Mouse (Mus musculus) liver, adult 2 months (tissue): ENCODE results near the gene Qrfp. TPM values are rescaled to one million over a fixed set of nuclear protein-coding genes. Genes with fewer than 3 reads are reported as not detected.

Source experiments
- DNase-seq: peaks from one replicate; pipeline ENCODE4 v3.0.0-alpha.2; 2011; ENCODE audit warnings: low read depth, low spot score; ENCODE audit errors: extremely low read depth
- H3K27ac ChIP-seq: fragments of 200-500 bp; replicated peaks from 2 replicates; pipeline ENCODE4 v1.5.1; 2012; ENCODE audit warnings: low read depth, mild to moderate bottlenecking, control low read depth, inconsistent platforms, low read length; ENCODE audit not compliant: insufficient read depth
- H3K27me3 ChIP-seq: fragments of 200-500 bp; 2 replicates; pipeline ENCODE4 v1.6.1; 2012; ENCODE audit warnings: mild to moderate bottlenecking, moderate library complexity, low read length, inconsistent platforms; ENCODE audit not compliant: control insufficient read depth, insufficient read depth
- H3K36me3 ChIP-seq: fragments of 200-500 bp; 2 replicates; pipeline ENCODE4 v1.6.1; 2012; ENCODE audit warnings: low read length, inconsistent platforms; ENCODE audit not compliant: control insufficient read depth, insufficient read depth
- H3K4me1 ChIP-seq: fragments of 200-500 bp; 2 replicates; pipeline ENCODE4 v1.6.1; 2011; ENCODE audit warnings: low read length; ENCODE audit not compliant: control insufficient read depth, insufficient read depth
- H3K4me3 ChIP-seq: fragments of 200-500 bp; 2 replicates; pipeline ENCODE4 v1.5.1; 2011; ENCODE audit warnings: low read depth, mild to moderate bottlenecking, control low read depth, low read length, moderate library complexity; ENCODE audit not compliant: insufficient read depth
- H3K79me2 ChIP-seq: fragments of 200-500 bp; 2 replicates; pipeline ENCODE4 v1.6.1; 2012; ENCODE audit warnings: inconsistent platforms, mild to moderate bottlenecking, low read length, moderate library complexity; ENCODE audit not compliant: control insufficient read depth, insufficient read depth
- H3K9ac ChIP-seq: fragments of 200-500 bp; 2 replicates; pipeline ENCODE4 v1.6.1; 2012; ENCODE audit warnings: low read depth, mild to moderate bottlenecking, control low read depth, inconsistent platforms, low read length
- CTCF ChIP-seq: fragments of 200-500 bp; IDR thresholded peaks from 2 replicates; pipeline ENCODE4 v1.5.1; 2011; ENCODE audit warnings: low read depth, low read length, control low read depth
- POLR2A ChIP-seq: fragments of 200-500 bp; IDR thresholded peaks from 2 replicates; pipeline ENCODE4 v1.6.1; 2011; ENCODE audit warnings: low read length, control low read depth; ENCODE audit not compliant: insufficient read depth; ENCODE audit errors: extremely low read depth
- WGBS: fragments of 180-500 bp; shearing (Covaris S2); methylation state at CpG from one replicate; pipeline ENCODE4 v1.1.7; 2018; 5-methylcytosine and 5-hydroxymethylcytosine counted together
- polyA plus RNA-seq: library from polyadenylated mRNA; depleted of rRNA; stranded (reverse); fragments of >200 nt; gene quantifications from 2 replicates; pipeline ENCODE4 v1.2.3, GENCODE M21; 2012; rRNA removed
- total RNA-seq: library from RNA; depleted of rRNA; stranded (reverse); fragments of >200 nt; gene quantifications from 2 replicates; pipeline ENCODE4 v1.2.3, GENCODE M21; 2014; rRNA removed

Gene Qrfp
- total RNA-seq (not detected in 2 replicates), polyA plus RNA-seq (not detected in 2 replicates)

DNA sequence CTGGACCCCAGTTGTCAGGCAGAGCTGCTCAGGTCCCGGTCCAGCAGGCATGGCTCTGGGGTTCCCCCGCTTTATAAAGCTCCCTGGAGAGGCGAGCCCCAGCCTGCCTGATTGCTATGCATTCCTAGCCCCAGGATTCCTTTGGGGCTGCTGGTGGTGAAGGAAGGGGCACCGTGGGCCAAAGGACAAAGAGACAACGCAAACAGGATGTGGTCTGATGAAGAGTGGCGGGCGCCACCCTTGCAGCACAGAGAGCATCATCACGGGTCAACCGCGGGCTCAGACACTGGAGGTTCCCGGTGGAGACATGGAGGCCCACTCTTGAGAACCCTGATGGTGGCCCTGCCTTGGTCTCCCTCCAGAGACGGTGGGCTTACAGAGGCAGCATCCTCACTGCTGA is at the start of gene Qrfp:
TSS of gene Qrfp (minus strand) at position 137 of the 400 bp plus-strand sequence.
- no peaks in the 10 kb centered on the region for H3K79me2 ChIP-seq
- DNase-seq, result no peak
- 56% methylated on average over 12 of the region's 12 CpGs for WGBS
- H3K27ac ChIP-seq, result no peak within 1 kb of the TSS
- no peak for TF ChIP-seq CTCF
- no peak for TF ChIP-seq POLR2A
- H3K4me3 ChIP-seq, result no peak within 1 kb of the TSS
- H3K36me3 ChIP-seq, result no peaks in the 10 kb centered on the region
- H3K27me3 ChIP-seq, result no peaks in the 10 kb centered on the region
- H3K4me1 ChIP-seq, result no peaks in the 10 kb centered on the region
- H3K9ac ChIP-seq, result no peak within 1 kb of the TSS

DNA sequence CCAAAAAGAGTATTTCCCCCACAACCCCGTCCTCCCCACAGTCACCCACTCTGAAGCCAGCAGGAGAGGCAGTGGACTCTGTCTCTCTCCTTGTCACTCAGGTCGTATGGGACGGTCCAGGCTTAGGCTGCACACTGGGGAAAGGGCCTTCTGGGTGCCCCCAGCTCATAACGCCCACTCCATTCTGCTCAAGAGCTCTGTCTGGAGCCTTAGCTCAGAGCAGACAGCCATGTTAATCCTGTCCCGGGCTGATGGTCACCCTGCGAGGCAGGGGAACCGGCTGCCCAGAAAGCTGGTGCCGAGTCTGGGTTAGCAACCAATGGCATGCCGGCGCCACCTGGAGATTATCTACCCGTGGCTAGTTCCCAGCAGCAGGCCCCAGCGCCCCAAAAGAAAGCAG is 48.1 kb upstream of the Qrfp start:
- no peak overlapping the region for H3K27ac ChIP-seq
- H3K9ac ChIP-seq, result no peak overlapping the region
- H3K36me3 ChIP-seq, result no peaks in the 10 kb centered on the region
- no peak for DNase-seq
- H3K27me3 ChIP-seq, result no peaks in the 10 kb centered on the region; the same call in 1 of the 2 replicates
- H3K79me2 ChIP-seq, result no peaks in the 10 kb centered on the region
- 69% methylated on average over 12 of the region's 12 CpGs for WGBS
- no peak overlapping the region for H3K4me3 ChIP-seq
- TF ChIP-seq CTCF, result no peak
- no peaks in the 10 kb centered on the region for H3K4me1 ChIP-seq

DNA sequence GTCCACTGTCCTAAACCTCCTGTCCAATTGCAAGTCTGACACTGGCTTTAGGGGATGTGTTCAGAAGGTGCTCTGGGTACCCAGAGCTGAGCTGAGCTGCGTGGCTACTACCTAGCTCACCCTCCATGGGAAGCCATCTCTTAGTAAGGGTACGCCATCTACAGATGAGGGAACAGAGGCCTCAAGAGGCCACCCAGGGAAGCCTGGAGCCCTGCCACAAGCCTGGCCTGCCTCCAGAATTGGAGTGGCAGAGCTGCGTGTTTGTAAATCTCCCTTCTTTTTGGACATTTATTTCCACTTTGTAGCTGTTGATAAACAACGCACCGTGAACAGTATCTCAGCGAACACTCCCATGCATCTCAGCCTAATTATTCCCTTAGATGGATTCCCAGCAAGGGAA is 46.8 kb upstream of the Qrfp start:
- no peaks in the 10 kb centered on the region for H3K79me2 ChIP-seq
- no peaks in the 10 kb centered on the region for H3K36me3 ChIP-seq
- no peak for DNase-seq
- TF ChIP-seq CTCF (no peak), POLR2A (no peak)
- no peaks in the 10 kb centered on the region; the same call in 1 of the 2 replicates for H3K27me3 ChIP-seq
- H3K4me1 ChIP-seq, result no peaks in the 10 kb centered on the region
- H3K27ac ChIP-seq, result no peak overlapping the region
- no peak overlapping the region for H3K4me3 ChIP-seq
- 72% methylated on average over 6 of the region's 6 CpGs for WGBS
- H3K9ac ChIP-seq, result no peak overlapping the region

DNA sequence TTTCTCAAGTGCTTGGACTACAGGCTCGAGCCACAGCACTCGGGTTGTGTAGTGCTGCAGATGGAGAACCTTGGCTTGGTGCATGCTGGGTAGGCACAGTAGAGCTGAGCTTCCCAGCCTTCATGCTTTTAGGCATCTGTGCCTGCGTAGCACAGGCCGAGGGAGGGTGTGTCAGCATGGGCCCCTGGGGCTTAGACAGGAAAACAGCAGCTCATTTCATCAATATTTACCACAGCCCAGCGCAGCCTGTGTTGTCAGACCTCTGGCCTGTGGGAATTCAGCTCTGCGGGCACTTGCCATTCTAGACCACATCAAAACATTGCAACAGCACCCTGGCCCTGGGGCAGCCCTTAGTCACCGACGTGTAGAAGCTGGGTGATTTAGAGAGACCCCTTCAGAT is 45.6 kb upstream of the Qrfp start:
- Histone ChIP-seq H3K4me1 (no peaks in the 10 kb centered on the region), H3K9ac (no peak overlapping the region), H3K79me2 (no peaks in the 10 kb centered on the region), H3K27me3 (no peaks in the 10 kb centered on the region; the same call in 1 of the 2 replicates), H3K36me3 (no peaks in the 10 kb centered on the region), H3K27ac (no peak overlapping the region), H3K4me3 (no peak overlapping the region)
- no peak for DNase-seq
- WGBS, result 72% methylated on average over 8 of the region's 8 CpGs
- TF ChIP-seq POLR2A, result no peak
- TF ChIP-seq CTCF, result no peak

DNA sequence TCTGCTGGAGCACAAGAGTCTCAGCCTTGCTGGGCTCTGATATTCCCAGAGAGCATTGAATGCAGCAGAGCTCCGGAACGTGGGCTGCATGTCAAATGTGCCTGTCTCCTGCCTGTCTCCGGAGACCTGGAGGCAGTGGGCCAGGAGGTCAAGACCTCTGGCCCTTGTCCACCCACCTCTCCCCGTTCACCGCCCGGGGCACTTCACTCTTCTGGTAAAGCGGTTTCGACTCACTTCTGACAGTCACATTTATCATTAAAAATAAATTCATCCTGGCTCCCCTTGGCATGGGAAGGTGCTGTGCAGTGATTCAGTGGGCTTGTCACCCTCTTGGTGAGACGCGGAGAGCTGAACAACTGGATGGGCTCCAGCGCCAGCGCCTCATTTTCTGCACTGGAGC is 39.8 kb upstream of the Qrfp start:
- Histone ChIP-seq H3K79me2 (no peaks in the 10 kb centered on the region), H3K9ac (no peak overlapping the region), H3K27ac (no peak overlapping the region), H3K4me3 (no peak overlapping the region), H3K4me1 (peaks cover 2% of the 10 kb centered on the region; the same call in 1 of the 2 replicates), H3K27me3 (peaks cover 18% of the 10 kb centered on the region), H3K36me3 (no peaks in the 10 kb centered on the region)
- peak; percentile 14 for DNase-seq
- 40% methylated on average over 12 of the region's 12 CpGs for WGBS
- TF ChIP-seq POLR2A (no peak), CTCF (no peak)

DNA sequence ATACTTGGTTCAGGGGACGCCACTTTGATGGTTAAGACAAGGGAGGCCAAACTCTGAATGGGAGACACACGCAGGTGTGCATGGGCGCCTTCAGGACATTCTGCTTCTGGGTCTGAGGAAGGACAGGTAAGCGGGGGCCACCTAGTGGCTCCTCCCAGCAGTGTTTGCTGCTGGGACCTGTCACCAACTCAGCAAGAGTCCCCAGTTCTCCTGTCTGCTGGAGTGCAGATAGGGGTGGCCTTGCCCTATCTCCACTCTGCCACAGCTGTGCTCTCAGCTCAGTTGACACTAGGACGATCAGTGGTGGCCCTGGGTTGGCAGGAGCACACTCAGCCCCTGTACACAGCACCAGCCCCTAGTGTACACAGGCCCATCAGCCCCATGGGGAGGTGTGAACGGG is 37.5 kb upstream of the Qrfp start:
- H3K4me1 ChIP-seq, result peaks cover 2% of the 10 kb centered on the region; the same call in 1 of the 2 replicates
- H3K27me3 ChIP-seq, result peaks cover 21% of the 10 kb centered on the region
- WGBS, result 26% methylated on average over 6 of the region's 6 CpGs
- no peak overlapping the region for H3K27ac ChIP-seq
- H3K4me3 ChIP-seq, result no peak overlapping the region
- DNase-seq, result peak; percentile 27
- H3K36me3 ChIP-seq, result no peaks in the 10 kb centered on the region
- H3K9ac ChIP-seq, result no peak overlapping the region
- TF ChIP-seq POLR2A (no peak), CTCF (peak; percentile 77)
- no peaks in the 10 kb centered on the region for H3K79me2 ChIP-seq
